Mouse (Mus musculus): ENCODE data around the gene Ezh1. TPM values are rescaled to one million over a fixed set of nuclear protein-coding genes. Genes with fewer than 3 reads are reported as not detected.

Ezh1 gene
- polyA plus RNA-seq, 1 experiment from 2014 or later, result 13.6 TPM

DNA sequence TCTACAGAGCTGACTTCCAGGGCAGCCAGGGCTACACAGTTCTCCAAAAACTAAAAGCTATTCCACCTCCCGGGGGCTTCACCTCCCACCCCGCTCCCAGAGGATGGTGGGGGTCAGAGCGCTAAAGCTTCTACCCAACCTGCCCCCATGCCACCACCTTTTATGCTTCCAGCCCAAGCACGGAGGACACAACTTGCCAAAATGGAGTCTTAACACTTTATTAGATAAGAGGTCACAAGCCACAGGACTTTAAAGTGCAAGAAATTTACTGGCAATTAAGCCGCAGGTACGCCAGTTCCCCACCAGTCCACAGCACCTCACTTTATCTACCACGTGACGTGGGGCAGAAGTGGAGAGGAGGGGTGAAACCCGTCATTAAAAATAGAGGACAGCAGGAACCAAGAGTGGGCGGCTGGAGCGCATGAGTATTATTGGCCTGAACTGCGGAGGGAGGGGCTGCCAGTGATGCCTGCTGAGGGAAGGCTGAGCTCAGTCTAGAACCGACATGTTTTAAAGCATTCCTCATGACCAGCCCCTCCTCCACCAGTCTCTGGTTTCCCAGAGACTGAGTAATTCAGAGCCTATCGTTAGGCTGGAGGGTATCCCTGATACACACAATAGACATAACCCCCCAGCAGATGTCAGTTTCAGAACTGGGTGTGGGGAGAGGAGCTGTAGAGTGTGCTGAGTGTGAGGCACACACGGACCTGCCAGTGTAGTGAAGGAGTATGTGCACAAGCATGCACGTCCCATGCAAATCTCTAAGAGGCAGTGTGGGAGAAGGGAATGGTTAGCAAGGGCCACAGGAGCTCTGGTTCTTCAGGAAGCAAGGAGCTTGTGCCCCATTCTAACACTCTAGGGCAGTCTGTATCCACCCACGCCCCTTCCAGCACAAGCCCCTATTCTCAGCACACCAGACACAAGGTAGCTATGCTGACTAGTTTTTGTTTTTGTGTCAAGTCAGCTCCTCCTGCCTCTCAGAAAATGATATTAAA, 35.1 kb downstream of the Ezh1 start:
- Histone ChIP-seq H3K4me1 (peaks cover 30% of the 10 kb centered on the region), H3K36me3 (peaks cover 29% of the 10 kb centered on the region), H3K27ac (peak overlapping the region; percentile 66), H3K9me3 (replicated peaks) (no peaks in the 10 kb centered on the region), H3K27me3 (ENCODE audit: low read depth, poor library complexity, severe bottlenecking) (no peaks in the 10 kb centered on the region), H3K4me3 (no peak overlapping the region)
- DNase-seq (ENCODE audit: low spot score), result no peak
- WGBS, result 51% methylated on average over 17 of the region's 17 CpGs

DNA sequence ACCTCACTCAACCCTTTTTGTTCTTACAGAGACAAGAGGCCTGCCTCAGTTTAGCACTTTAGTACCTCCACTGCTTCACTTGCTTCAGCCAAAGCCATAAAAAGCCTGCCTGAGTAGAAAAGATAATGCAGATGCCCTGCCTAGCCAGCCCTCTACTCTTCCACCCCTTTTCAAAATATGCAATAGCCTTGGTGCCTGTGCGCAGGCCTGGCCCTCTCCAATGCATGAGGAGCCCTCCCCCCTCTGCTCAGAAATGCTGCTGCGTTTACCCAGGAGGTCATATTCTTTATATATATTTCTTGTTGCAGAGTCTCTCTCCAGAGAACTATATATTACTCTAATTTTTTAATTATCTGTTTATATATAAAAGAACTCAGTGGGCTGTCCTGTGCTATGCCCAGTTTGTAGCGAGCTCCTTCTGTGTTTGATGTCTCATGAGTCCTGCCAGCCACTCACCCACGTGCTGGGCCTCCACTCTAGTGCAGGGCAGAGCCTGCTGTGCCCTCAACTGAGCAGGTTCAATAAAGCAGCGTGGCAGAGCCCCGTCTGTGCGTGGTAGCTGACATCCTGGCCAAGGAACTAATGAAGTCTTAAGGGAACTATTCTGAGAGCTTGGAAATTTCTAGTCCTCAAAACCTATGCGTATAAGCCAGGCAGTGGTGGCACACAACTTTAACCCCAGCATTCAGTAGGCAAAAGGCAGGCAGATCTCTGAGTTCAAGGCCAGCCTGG, 35.9 kb downstream of the Ezh1 start:
- Histone ChIP-seq H3K9me3 (replicated peaks) (no peaks in the 10 kb centered on the region), H3K4me3 (no peak overlapping the region), H3K36me3 (peaks cover 21% of the 10 kb centered on the region), H3K27me3 (ENCODE audit: low read depth, poor library complexity, severe bottlenecking) (no peaks in the 10 kb centered on the region), H3K4me1 (peaks cover 30% of the 10 kb centered on the region), H3K27ac (peak overlapping the region; percentile 66)
- DNase-seq (ENCODE audit: low spot score), result no peak
- 43% methylated on average over 8 of the region's 8 CpGs for WGBS

DNA sequence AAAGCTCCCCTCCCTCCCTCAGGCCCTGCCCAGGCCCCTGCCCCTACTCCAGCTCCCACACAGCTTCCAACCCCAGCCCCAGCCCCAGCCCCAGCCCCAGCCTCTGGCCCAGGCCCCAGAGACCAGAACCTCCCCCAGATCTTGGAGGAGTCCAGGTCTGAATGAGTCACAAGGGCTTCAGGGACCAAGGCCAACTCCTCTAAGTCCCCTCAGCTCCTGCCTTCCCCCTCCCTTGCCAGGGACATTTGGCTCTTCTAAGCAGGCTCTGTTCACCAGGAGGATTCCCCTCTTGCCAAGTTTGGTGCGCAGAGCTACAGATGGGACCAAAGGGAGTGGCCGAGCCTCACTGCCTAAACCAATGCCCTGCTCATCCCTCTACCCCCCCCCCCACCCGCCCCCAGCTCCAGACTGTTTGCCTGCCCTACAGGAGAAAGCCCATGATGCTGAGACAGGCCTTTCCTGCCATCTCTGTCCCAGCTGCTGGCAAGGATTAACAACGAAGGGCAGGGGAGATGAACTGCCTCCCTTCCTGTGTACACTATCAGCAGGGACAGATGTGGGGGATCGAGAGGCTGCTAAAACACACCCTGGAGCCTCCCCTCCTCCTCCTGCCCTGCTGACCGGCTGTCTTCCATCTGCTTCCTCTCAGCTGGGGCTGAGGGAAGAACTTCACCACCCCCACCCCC, 36.6 kb downstream of the Ezh1 start:
- no peak overlapping the region for H3K4me3 ChIP-seq
- H3K27ac ChIP-seq, result peak overlapping the region; percentile 66
- H3K27me3 ChIP-seq (ENCODE audit: low read depth, poor library complexity, severe bottlenecking), result no peaks in the 10 kb centered on the region
- WGBS, result 9% methylated on average over 6 of the region's 6 CpGs
- H3K4me1 ChIP-seq, result peaks cover 30% of the 10 kb centered on the region
- no peaks in the 10 kb centered on the region for H3K9me3 ChIP-seq (replicated peaks)
- DNase-seq (ENCODE audit: low spot score), result no peak
- H3K36me3 ChIP-seq, result peaks cover 13% of the 10 kb centered on the region

DNA sequence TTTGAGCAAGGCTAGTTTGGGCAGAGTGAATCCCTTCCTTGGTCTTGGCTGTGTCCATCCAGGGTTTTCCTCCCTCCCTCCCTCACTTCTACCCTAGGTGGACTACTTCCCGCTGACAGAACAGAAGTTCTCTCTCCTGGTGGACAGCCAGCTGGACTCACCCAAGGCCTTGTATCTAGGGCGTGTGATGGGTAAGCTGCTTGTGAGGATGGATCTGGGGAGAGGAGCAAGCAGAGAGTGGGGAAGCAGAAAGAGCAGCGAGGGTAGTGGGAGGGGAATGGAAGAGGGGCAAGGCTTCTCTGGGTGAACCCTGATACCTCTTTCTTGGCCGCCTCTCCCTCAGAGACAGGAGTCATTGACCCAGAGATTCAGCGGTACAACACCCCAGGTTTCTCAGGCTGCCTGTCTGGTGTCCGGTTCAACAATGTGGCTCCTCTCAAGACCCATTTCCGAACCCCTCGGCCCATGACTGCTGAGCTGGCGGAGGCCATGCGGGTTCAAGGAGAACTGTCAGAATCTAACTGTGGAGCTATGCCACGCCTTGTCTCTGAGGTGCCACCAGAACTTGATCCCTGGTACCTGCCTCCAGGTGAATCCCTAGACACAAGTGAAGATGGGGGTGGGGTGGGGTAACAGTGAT, 38.0 kb downstream of the Ezh1 start:
- peaks cover 30% of the 10 kb centered on the region for H3K4me1 ChIP-seq
- no peaks in the 10 kb centered on the region for H3K9me3 ChIP-seq (replicated peaks)
- DNase-seq (ENCODE audit: low spot score), result no peak
- H3K27me3 ChIP-seq (ENCODE audit: low read depth, poor library complexity, severe bottlenecking), result 0 out of 2 replicates have a peak, but pooled peaks cover 4% of the 10 kb centered on the region
- H3K27ac ChIP-seq, result no peak overlapping the region
- WGBS, result 84% methylated on average over 11 of the region's 11 CpGs
- H3K36me3 ChIP-seq, result peaks cover 7% of the 10 kb centered on the region; the same call in 1 of the 2 replicates
- H3K4me3 ChIP-seq, result no peak overlapping the region

- peaks cover 12% of the 10 kb centered on the region; the same call in 1 of the 2 replicates for H3K27me3 ChIP-seq (ENCODE audit: low read depth, poor library complexity, severe bottlenecking)
- H3K4me3 ChIP-seq, result no peak overlapping the region
- H3K9me3 ChIP-seq (replicated peaks), result no peaks in the 10 kb centered on the region
- peaks cover 2% of the 10 kb centered on the region; the same call in 1 of the 2 replicates for H3K36me3 ChIP-seq
- peaks cover 34% of the 10 kb centered on the region for H3K4me1 ChIP-seq
- DNase-seq (ENCODE audit: low spot score), result no peak
- WGBS, result 94% methylated on average over 5 of the region's 5 CpGs
- no peak overlapping the region for H3K27ac ChIP-seq
Measured at GRCm38 (mm10) chr11:101187541-101187940, 38.7 kb downstream of the Ezh1 start.

GRCm38 (mm10) chr11:101186526-101187247, 39.6 kb downstream of the Ezh1 start:
- no peaks in the 10 kb centered on the region for H3K36me3 ChIP-seq
- peaks cover 19% of the 10 kb centered on the region; the same call in 1 of the 2 replicates for H3K27me3 ChIP-seq (ENCODE audit: low read depth, poor library complexity, severe bottlenecking)
- no peak overlapping the region for H3K27ac ChIP-seq
- 88% methylated on average over 27 of the region's 27 CpGs for WGBS
- H3K9me3 ChIP-seq (replicated peaks), result no peaks in the 10 kb centered on the region
- H3K4me1 ChIP-seq, result peaks cover 30% of the 10 kb centered on the region
- no peak for DNase-seq (ENCODE audit: low spot score)
- H3K4me3 ChIP-seq, result no peak overlapping the region

DNA sequence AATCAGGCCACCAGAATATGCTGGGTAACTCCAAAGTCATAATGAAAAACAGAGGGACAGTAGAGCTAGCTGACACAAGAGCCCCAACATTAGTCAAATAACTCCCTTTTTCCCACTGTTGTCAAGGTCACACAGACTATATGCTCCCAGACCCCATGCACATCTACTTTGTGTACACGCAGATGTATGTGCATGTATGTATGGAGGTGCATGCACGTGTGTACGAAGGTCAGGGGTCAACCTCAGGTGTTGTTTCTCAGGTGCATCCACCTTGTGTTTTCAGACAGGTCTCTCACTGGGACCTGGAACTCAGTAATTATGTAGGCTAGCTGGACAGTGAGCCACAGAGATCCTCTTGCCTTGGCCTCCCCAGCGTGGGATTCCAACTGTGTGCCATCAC, 40.8 kb downstream of the Ezh1 start:
- no peak overlapping the region for H3K4me3 ChIP-seq
- H3K27ac ChIP-seq, result no peak overlapping the region
- H3K4me1 ChIP-seq, result peaks cover 18% of the 10 kb centered on the region
- H3K27me3 ChIP-seq (ENCODE audit: low read depth, poor library complexity, severe bottlenecking), result peaks cover 20% of the 10 kb centered on the region
- H3K9me3 ChIP-seq (replicated peaks), result no peaks in the 10 kb centered on the region
- DNase-seq (ENCODE audit: low spot score), result no peak
- H3K36me3 ChIP-seq, result no peaks in the 10 kb centered on the region
- WGBS, result 93% methylated on average over 4 of the region's 4 CpGs

GRCm38 (mm10) chr11:101184984-101185383, 41.3 kb downstream of the Ezh1 start:
- no peak for DNase-seq (ENCODE audit: low spot score)
- no peaks in the 10 kb centered on the region for H3K9me3 ChIP-seq (replicated peaks)
- H3K27ac ChIP-seq, result no peak overlapping the region
- 91% methylated on average over 12 of the region's 12 CpGs for WGBS
- peaks cover 24% of the 10 kb centered on the region for H3K27me3 ChIP-seq (ENCODE audit: low read depth, poor library complexity, severe bottlenecking)
- no peak overlapping the region for H3K4me3 ChIP-seq
- H3K36me3 ChIP-seq, result no peaks in the 10 kb centered on the region
- peaks cover 13% of the 10 kb centered on the region for H3K4me1 ChIP-seq

- Histone ChIP-seq H3K27ac (no peak overlapping the region), H3K4me3 (no peak overlapping the region), H3K9me3 (replicated peaks) (no peaks in the 10 kb centered on the region), H3K27me3 (ENCODE audit: low read depth, poor library complexity, severe bottlenecking) (peaks cover 45% of the 10 kb centered on the region), H3K4me1 (peaks cover 8% of the 10 kb centered on the region), H3K36me3 (no peaks in the 10 kb centered on the region)
- DNase-seq (ENCODE audit: low spot score), result no peak
- 83% methylated on average over 14 of the region's 14 CpGs for WGBS
Measured at GRCm38 (mm10) chr11:101182771-101183517, 43.3 kb downstream of the Ezh1 start.

DNA sequence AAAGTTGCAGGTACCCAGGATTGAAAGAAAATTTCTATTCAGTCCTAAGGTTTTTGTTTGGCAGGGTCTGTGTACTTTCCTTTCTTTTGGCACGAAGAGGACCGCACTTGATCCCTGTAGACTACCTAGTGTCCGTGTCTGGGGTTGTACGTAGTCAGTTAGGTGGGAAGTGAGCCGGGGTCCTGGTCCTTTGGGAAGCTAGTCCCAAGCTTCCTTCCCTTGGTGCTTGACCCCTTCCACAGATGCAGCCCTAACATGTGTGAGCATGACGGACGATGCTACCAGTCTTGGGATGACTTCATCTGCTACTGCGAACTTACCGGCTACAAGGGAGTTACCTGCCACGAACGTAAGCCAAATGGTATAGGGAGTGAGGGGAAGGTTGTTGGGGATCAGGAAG, 44.3 kb downstream of the Ezh1 start:
- Histone ChIP-seq H3K9me3 (replicated peaks) (no peaks in the 10 kb centered on the region), H3K4me1 (peaks cover 15% of the 10 kb centered on the region), H3K27ac (no peak overlapping the region), H3K36me3 (no peaks in the 10 kb centered on the region), H3K27me3 (ENCODE audit: low read depth, poor library complexity, severe bottlenecking) (peaks cover 54% of the 10 kb centered on the region), H3K4me3 (no peak overlapping the region)
- DNase-seq (ENCODE audit: low spot score), result no peak
- 93% methylated on average over 11 of the region's 11 CpGs for WGBS

Measured in limb, embryonic 10.5 days (tissue).